Mouse (Mus musculus) skeletal muscle tissue, adult 2 months (tissue): Measurements from ENCODE around the gene Mapk7.

Experiments used
- DNase-seq: peaks from one replicate; pipeline ENCODE4 v3.0.0-alpha.2; 2012; ENCODE audit warnings: low read depth, low spot score

The Mapk7 gene

DNA sequence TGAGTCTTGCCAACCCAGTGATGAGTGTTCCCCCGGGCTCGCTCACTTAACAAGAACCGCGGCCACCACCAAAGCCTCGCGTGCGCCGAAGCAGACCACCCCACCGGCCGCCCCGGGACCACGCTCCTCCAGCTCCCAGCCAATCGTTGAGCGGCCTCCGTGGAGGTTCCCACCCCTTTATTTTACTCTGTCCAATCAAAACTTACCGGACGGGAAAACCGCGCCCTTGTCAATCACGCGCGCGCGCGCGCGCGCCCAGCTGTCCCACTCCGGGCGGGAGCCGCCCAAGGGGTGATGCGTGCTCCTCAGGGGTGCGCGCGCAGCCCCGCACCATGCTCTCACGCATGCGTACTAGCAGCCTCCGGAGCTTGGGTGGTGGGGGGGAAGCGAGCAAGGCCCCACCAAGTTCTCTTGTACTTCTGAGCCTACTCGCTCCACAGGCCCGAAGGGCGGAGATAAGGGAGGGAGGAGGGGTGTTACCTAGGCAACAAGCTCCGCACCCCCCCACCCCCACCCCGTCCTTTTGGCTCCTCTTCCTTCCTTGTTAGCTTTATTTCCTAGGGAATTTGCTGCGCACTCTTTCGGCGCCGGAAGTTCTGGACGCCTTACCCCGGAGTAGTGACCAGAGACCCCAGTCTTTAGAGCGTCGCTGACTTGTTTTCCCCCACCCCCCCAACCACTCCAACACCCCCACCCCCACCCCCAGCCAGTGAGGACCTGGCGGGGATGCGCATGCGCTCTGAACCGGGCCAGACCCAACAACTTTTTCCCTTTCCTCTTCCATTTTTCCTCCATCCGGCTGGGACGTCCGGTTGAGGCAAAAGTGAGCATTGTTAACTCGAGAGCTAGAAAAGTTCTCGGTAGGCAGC lies at the start of gene Mapk7:
Gene Mapk7 (minus strand): TSS at position 278 of the 869 bp plus-strand sequence.
- DNase-seq, result peak; percentile 99

DNA sequence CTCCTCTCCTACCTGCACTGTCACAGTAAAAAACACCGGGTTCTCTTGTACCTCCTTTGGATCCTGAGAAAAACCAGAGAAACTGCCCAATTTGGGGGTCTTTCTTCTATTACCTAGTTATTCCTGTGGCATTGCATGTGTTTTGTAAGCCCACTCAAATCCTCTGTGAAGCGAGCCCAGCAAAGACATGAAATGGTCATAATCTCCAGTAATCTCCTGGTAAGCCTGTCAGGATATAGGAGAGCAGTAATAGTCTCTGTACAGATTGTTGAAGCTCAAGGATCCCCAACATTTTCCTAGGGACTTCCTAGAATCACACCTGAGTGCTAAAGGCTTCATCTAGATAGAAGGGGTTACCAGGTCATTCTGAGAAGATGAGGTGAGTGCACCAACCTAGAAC lies 46.9 kb upstream of the Mapk7 start:
- no peak for DNase-seq

DNA sequence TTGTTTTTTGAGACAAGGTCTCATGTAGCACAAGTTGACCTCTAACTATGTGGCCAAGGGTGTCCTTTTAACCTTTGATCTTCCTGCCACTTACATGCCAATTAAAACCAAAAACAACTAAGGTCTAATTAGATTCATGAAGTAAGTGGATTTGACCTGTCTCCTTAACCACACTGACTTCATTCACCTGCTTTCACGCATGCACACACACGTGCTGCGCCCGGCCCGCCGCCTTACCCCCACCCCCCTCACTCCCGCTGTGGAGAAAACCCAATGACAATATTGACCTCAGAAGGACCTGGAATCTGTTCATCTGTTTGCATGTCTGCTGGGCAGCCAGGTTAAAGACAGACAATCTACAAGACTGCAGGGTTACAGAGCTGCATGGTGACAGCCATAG lies 46.4 kb upstream of the Mapk7 start:
- DNase-seq, result no peak

DNA sequence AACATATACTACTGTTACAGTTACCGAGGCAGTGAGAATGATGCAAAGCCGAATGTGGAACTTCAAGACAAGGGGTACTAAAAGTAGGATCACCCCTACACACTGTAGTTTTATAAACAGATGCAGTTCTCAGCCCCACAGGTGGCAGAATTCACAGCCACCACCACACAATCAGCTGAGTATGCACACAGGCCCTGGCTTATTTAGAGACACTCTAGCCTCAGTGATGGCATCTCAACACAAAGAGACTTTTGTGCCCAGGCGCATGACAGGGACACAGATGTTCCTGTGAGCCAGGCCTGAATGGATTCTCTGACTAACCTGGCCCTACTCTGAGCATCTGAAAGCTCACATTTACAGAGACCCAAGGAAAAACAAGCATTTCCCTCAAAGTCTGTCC lies 43.2 kb upstream of the Mapk7 start:
- no peak for DNase-seq

DNA sequence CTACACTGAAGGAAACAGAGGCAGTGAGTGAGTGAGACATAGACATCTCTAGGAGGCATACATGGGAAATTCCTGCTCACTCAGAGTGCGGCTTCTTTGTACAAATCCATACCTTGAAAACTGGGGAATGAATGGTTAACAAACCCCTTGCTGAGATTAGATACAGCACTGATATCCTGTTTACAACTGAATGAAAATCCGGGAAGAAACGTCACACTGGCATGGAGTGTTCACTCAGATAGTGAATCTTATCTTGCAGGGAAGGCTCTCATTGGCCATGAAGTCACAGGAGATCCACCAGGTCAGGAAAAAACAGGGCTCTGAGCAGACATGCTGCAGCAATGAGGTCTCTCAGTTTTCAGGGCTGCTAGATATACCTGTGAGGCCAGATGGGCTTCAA lies 42.7 kb upstream of the Mapk7 start:
- DNase-seq, result no peak

DNA sequence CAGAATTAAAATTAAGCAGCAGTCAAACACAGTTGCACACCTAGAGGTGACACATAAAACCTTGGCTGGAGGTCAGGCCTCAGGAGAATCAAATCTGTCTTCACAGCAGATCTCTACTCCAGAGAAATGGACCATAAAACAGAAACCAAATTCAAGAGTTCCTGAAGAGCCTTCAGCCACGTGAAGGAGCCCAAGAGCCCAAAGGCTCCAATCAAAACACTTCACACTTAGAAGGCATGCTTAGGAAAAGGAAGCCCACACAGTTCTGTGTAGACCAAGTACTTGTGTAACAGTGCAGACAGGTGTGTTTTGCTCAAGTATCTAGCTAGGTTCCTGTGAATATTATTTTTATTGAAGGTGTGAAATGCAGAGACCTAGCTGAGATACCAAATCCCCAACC lies 41.3 kb upstream of the Mapk7 start:
- DNase-seq, result no peak

DNA sequence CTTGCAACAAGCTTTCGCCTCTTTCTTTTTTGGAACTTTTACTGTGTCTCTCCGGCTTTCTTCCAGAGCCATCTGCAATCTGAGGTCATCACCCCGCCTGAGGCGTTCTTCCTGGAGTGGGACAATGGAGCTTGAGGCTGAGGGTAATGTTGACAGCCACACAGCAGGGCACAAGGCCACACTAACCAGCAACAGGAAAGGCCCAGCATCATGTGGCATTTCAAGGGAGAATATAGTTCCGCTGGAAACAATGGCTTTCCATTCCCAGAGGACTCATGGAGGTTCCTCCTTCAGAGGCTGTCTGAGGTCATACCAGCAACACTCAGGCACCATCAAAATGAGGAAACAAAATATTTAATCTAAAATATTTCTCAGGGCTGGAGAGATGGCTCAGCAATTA lies 39.4 kb upstream of the Mapk7 start:
- peak; percentile 47 for DNase-seq

DNA sequence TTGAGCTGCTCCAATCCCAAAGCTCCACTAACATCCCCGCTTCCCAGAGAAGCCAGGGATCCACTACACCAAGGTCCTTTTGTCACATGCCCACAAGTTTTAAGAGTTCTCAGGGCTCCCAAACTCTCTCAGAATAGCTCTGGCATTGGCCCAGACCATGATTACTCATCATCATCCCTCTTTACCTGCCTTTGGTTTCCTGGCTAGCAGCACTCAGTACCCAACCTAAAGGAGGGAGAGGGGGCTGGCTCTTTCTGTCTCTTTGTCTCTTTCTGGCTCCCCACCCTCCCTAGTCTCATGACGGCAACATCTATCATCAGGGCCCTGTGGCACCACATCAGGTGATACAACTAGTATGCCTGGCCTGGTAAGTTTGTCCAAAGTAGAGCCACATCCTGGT lies 38.6 kb upstream of the Mapk7 start:
- DNase-seq, result no peak

DNA sequence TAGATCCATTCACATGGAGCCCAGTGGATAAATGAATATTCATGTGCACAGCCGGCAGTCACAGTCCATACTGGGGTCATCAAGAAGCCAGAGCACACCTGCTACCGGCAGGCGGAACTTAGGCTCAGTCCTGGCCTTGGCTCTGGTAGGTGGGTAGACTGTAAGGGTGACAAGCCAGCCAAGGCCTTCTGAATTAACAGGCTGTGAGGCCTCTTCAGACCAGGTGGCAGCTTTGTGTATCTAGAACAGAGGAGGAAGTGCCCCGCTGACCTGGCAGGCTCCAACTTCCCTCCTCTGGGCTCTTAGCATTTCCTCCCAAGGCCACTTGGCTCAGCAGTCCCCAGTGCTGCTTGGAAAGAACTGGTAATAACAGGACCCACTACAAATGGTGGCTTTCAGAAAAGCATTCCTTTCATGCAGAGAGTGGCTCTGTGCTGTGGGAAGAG lies 35.1 kb upstream of the Mapk7 start:
- no peak for DNase-seq

DNA sequence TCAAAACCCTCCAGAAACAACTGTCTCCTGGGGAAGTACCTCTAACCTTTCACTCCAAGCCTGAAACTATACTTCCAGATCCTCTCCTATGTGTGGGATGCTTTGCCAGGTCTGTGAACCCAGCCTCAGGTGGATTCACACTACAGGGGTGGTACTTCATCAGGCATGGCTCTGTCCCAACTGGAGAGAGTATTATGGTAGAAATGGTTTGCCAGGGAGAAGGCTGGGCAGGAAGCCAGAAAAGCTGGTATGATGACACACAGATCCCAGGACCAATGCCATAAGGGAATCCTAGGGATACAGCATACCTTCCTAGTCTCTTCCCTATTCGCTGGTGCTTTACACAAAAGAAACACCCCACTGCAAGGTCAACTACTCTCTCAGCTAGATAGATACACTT lies 32.7 kb upstream of the Mapk7 start:
- DNase-seq, result no peak

DNA sequence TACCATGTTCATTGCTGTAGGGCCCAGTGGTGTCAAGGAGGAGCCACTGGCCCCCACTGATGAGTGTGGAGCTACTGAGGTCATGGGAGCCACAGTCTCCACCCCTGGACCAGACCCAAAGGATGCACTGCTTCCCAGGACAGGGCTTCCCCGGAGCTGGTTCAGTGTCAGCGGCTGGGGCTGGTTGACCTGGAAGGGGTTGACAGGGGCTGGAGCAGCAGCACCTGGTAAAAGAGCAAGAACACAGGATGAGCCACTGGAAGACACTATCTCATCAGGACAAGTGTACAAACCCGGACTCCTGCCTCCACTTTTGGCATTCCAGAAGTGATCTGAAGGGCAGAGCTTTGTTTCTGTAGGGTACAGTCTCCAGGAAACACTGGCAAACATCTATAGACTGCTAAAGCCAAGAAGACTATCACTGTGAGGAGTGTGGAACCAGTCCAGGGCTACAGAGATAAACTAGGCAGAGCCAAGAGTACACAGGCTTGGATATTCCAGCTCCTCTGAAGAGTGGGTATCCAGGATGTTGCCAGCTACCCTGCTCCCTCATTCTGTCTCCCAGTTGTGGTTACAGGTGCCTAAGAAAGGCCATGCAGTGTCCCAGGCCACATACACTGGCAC lies 25.4 kb upstream of the Mapk7 start:
- DNase-seq, result no peak

DNA sequence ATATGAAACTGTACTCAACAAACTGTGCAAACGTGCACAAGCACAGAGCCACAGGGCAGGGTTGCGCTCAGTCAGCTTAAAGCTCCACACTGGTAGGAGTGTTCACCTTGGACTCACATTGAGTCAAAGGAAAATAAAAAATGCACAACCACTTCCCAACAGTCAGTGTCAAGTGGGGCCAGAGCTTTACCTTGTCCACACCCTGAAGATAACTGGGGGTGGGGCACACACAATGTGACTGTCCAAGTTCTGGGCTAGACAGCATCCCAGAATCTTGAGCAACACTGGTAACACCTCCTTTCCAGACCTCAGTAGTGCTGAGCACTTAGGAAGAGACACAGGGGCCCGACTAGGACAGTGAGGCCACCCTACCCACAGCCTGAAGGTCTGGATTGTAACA lies 24.7 kb upstream of the Mapk7 start:
- no peak for DNase-seq

DNA sequence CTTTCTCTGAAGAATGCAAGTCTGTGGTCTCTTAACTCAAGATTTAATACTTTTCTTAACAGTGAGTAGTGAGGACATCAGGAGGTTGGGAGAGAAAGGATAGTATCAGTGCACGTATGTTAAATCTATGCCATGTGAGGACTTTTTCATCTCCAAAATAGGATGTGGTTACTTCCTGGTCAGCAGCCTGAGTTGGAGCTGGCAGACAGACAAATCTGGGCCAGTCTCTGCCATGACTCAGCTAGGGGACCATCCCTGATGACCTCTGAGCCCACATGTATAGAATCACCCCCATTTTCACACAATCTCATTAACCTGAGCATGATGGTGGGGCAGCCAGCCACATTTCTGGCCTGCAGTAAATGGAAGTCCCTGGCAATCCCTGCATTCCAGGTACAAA lies 23.8 kb upstream of the Mapk7 start:
- DNase-seq, result no peak

DNA sequence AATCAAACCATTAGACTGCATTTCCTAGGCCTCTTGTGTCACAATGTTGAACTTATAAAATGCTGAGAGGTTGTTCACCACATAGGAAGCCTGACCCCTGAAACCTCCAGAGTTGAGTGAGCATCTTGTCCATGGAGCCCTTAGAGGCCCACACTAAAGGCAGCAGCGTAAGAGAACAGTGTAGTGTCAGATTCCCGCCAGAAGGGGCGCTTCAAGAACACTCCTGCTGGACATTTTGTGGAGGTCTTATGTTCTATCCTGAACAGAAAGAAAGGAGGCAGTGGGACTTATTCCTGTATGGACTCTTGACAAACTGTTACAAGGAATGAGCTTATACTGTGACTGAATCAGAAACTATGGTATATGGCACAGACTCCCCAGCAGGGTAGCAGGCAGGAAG lies 20.7 kb upstream of the Mapk7 start:
- no peak for DNase-seq

DNA sequence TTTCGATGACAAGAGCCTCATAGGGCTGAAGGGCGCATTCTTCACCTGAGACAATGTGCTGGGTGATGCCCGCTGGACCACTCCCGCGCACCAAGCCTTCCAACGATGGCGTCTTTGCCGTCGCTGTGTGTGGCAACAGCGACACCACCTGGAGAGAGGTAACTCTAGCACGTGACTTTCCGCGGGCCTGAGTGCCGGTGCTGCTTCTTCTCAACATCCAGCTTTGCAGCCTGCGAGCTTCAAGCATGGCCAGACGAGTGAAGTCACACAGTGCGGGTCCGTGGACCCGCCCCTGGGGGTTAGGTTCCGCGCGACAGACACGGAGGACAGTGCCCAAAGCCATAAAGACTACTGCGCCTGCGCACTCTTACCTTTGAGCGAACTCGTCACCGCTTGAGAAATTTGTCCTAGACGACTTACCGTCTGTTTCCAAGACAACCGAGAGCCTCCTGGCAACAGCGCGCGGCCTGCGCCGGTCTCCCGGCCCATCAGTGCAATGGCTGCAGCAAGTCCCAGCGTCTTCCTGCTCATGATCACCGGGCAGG lies 10.6 kb upstream of the Mapk7 start, which contains the start of gene B9d1:
Gene B9d1 (plus strand): TSS at position 432 of the 545 bp plus-strand sequence.
- DNase-seq, result peak; percentile 96

DNA sequence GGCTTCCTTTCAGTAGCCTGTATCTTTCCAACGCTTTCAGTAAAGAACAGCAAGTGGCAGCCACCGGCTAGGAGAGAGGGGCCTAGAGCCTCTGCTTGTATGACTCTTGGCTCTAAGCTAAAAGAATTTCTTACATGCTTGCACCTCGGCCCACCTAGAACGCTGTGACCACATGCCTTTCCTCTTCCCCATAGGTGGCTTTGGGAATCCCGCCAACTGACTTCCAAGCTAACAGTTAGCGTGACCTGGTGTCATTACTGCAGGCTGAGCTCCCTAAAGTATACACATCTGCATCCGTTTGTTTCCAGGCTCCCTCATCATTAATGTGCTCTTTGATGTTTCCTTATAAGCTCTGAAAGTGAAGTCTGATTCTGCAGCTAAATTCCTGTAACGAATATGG lies 9.7 kb upstream of the Mapk7 start:
- no peak for DNase-seq

DNA sequence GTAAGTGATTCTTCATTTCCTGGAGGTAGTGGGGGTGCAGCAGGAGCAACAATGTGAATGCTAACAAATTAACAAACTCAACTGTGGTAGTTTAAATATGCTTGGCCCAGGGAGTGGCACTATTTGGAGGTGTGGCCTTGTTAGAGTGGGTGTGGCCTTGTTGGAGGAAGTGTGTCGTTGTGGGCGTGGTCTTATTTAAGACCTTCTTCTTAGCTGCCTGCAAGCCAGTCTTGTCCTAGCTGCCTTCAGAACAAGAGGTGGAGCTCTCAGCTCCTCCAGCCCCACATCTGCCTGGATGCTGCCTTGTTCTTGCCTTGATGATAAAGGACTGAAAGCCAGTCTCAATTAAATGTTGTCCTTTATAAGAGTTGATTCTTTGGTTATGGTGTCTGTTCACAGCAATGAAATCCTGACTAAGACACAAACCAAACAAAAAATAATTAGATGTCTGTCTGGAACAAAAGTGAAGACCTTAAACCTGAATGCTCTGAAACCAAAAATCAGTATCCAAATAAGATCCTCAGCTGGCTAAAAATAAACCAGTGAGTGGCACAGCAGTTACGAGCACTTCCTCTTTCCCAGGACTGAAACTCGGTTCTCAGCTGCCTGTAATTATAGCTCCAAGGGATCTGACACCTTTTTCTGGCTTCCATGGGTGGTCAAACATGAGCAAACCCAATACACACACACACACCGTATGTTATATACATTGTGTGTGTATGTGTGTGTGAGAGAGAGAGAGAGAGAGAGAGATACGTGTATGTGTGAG lies 4.7 kb upstream of the Mapk7 start:
- no peak for DNase-seq

DNA sequence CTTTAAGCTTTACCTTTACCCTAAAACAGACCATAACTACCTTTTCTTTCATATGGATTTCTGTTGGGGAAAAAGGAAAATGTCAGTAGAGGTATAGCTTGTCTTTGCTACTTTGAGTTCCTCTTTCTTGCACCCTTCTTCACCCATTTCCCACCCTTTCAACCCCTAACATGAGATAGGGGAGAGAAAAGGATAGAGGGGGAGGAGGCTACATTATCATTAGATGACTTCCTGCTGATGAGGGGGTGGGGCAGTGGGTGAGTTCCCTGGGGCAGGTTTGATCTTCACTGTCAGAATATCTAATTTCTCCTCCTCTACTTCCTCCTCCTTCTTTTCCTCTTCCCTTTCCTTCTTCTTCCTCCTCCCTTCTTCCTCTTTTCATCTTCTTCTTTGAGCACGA lies 3.3 kb upstream of the Mapk7 start:
- no peak for DNase-seq

DNA sequence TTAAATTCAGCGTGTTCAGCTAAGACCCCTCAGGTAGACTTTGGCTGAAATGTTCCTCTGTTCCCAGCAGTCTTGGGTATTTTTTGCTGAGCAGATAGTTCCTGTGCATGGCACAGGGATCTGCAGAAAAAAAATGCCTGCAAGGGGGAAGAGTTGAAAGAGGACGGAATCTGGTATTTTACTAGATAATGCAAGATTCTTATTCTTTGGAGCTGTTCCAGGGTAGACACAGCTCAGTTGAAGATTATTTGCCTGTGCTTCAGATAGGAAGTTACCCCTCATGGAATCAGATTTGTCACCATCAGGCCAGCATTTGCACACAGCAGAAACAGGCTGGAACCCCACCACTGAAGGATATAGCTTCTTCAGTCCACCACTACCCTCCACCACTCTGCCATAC lies 1.3 kb upstream of the Mapk7 start:
- DNase-seq, result no peak

DNA sequence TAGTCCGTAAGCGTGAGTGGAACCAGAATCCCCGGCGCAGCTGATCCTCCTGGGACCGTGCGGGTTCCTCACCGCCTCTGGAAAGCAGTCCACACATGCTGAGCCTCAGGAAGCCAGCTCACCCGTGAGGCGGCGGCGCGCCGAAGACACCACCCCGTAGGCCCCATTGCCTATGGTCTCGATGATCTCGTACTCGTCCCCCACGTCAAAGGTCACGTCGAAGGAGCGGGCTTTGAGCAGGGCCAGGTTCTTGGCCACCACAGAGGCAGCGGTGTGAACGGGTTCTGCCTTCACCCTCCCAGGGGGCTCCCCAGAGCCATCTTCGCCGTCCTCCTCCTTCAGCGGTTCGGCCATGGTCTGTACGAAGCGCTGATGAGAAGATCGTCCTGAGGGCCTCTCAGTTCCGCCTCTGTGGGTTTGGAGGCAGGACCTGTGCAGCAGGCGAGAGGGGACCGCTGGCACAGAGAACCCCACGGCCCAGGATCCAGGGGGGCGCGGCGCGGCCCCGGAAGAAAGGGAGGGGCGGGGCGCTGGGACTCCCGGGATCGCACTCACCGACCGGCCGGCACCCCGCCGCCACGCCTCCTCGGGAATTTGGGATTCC lies 579 bp downstream of the Mapk7 start:
- DNase-seq, result no peak

DNA sequence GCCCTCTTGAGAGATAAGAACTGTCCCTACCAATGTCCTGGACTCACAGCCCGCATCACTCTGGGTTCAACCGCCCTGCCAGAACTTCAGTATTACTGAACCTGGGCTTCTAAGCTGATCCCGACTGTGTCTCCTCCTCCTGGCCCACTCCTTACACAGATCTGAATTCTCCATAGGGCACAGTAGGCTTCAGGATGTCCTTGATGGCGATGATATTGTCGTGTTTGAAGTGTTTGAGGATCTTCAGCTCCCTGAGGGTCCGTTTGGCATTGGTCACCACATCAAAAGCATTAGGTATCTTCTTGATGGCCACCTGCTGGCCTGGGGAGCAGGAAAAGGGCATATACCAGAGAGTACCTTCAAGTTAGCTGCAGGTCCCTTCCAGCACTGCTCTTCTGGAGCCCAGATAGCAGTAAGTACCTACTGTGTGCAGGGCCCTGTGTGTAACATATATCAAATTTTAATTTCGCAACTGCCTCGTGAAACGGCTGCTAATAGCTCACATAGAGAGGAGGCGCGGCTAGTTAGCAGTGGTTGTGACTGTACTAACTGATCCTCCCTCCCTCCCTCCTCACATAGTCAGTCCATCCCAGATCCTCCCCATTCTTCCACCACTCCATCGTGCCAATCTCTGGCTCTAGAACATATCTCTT lies 1.3 kb downstream of the Mapk7 start:
- no peak for DNase-seq
